Mouse (Mus musculus): ENCODE measurements at regions not wholly inside any gene's neighbourhood (a gene's known extent, or its start where the extent isn't known, plus 50 kb on each side); places are given as distances from the start of the nearest gene placed in this dataset.
A peak's percentile ranks its signal among the peaks of the same experiment; 100 is the strongest.

DNA sequence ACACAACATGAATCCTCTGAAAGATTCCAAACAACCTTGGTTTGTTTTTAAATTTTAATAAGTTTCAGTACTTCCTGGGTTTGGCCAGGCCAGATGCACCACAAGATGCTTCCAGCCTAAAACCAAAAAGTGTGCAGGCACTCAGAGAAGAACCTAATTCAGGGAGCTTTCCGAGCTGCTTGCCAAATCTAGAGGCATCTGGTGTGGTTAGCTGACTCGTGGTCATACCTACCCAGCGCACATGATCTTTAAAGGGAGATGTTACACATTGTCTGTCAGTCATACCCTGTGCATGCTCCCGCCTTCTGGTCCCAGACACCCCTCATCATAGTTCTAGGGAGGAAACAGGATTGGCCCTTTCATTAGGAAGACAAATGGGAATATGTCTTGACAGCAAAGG, 252.7 kb upstream of the Far2 start:
- Histone ChIP-seq H3K4me1 (ENCODE audit: control insufficient read depth, insufficient read depth, low read length) (no peaks in the 10 kb centered on the region), H3K36me3 (ENCODE audit: control insufficient read depth, insufficient read depth, low read length) (no peaks in the 10 kb centered on the region), H3K27me3 (ENCODE audit: control insufficient read depth, insufficient read depth, low read length) (no peaks in the 10 kb centered on the region), H3K27ac (ENCODE audit: control insufficient read depth, insufficient read depth, low read depth, low read length) (no peak overlapping the region), H3K4me3 (ENCODE audit: control insufficient read depth, low read depth, low read length) (no peak overlapping the region)
- TF ChIP-seq POLR2A (IDR thresholded peaks at IDR 0.05; ENCODE audit: control insufficient read depth, low read depth, low read length) (no peak), CTCF (IDR thresholded peaks at IDR 0.05; ENCODE audit: control insufficient read depth, insufficient read depth, insufficient replicate concordance, low read depth, low read length) (no peak)

DNA sequence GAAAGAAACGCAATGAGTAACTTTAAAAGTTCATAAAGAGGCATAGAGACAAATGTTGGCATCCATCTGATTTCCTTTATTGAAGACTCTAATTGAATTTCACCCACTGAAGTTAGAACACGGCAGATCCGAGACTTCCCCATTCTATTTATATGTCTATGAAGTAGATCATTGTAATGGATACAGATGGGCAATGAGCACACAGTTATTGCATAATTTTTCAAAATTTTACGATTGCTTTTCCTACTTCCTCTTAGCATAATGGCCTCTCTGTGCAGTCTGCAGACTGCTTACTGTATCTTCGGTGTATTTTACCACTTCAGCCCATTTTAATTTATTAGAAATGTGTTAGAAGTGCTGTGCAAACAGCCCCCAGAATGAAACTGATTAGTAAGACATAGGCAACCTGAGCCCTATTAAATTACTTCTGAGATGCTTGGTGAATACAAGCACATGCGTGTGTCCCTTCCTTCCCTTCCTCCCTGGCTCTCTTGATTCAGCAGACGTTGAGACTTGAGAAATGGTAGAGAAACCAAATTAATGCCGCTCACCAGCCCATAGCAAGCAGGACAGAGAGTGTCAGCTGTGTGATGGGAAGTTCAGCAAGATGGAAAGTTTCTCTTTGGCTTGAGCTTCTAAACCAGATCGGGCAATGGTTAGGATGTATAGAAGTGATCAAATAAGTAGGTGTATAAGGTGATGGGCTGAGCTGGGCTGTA, 247.9 kb upstream of the Far2 start:
- H3K27ac ChIP-seq (ENCODE audit: control insufficient read depth, insufficient read depth, low read depth, low read length): no peak overlapping the region
- no peak for TF ChIP-seq CTCF (IDR thresholded peaks at IDR 0.05; ENCODE audit: control insufficient read depth, insufficient read depth, insufficient replicate concordance, low read depth, low read length)
- no peak for TF ChIP-seq POLR2A (IDR thresholded peaks at IDR 0.05; ENCODE audit: control insufficient read depth, low read depth, low read length)
- H3K27me3 ChIP-seq (ENCODE audit: control insufficient read depth, insufficient read depth, low read length): no peaks in the 10 kb centered on the region
- H3K4me3 ChIP-seq (ENCODE audit: control insufficient read depth, low read depth, low read length): no peak overlapping the region
- H3K4me1 ChIP-seq (ENCODE audit: control insufficient read depth, insufficient read depth, low read length): no peaks in the 10 kb centered on the region
- no peaks in the 10 kb centered on the region for H3K36me3 ChIP-seq (ENCODE audit: control insufficient read depth, insufficient read depth, low read length)

DNA sequence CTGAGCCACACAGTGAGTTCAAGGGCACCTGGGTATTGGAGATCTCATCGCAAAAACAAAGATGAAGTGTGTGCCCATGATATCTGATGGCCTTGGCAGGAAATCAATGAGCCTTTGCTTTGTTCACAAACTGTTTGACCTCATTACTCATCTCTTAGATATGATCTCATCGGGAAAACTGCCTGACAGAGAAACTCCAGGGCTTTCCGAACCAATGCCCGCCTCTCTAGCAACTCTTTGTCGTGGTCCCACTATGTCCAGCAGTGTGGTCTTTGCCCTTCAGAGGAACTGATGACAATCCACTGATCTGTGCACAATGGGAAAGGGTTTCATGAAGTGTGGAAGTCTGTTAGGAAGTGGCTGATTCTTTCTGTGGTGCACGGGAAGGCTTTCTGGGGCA, 247.2 kb upstream of the Far2 start:
- no peaks in the 10 kb centered on the region for H3K27me3 ChIP-seq (ENCODE audit: control insufficient read depth, insufficient read depth, low read length)
- no peak overlapping the region for H3K4me3 ChIP-seq (ENCODE audit: control insufficient read depth, low read depth, low read length)
- no peaks in the 10 kb centered on the region for H3K36me3 ChIP-seq (ENCODE audit: control insufficient read depth, insufficient read depth, low read length)
- no peak overlapping the region for H3K27ac ChIP-seq (ENCODE audit: control insufficient read depth, insufficient read depth, low read depth, low read length)
- H3K4me1 ChIP-seq (ENCODE audit: control insufficient read depth, insufficient read depth, low read length): no peaks in the 10 kb centered on the region
- TF ChIP-seq POLR2A (IDR thresholded peaks at IDR 0.05; ENCODE audit: control insufficient read depth, low read depth, low read length) (no peak), CTCF (IDR thresholded peaks at IDR 0.05; ENCODE audit: control insufficient read depth, insufficient read depth, insufficient replicate concordance, low read depth, low read length) (no peak)

DNA sequence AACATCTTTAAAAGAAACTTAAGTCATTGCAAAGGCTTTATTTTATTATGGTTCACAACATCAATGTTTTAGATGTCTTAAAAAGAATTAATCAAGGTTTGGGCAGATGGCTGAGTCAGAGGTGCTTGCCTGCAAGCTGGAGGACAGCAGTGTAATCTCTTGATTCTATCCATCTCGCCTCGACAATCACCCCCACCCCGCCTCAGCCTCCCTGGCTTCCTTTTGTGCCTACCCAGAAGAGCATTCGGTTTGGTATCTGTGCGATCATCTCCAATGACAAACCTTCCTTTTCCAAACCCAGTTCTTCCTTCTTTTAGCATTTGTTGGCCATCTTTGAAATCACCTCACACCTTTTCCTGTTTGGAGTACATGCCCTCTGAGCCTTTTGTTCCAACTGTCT, 246.2 kb upstream of the Far2 start:
- TF ChIP-seq CTCF (IDR thresholded peaks at IDR 0.05; ENCODE audit: control insufficient read depth, insufficient read depth, insufficient replicate concordance, low read depth, low read length): no peak
- TF ChIP-seq POLR2A (IDR thresholded peaks at IDR 0.05; ENCODE audit: control insufficient read depth, low read depth, low read length): no peak
- H3K27me3 ChIP-seq (ENCODE audit: control insufficient read depth, insufficient read depth, low read length): no peaks in the 10 kb centered on the region
- no peak overlapping the region for H3K27ac ChIP-seq (ENCODE audit: control insufficient read depth, insufficient read depth, low read depth, low read length)
- H3K4me3 ChIP-seq (ENCODE audit: control insufficient read depth, low read depth, low read length): no peak overlapping the region
- no peaks in the 10 kb centered on the region for H3K36me3 ChIP-seq (ENCODE audit: control insufficient read depth, insufficient read depth, low read length)
- no peaks in the 10 kb centered on the region for H3K4me1 ChIP-seq (ENCODE audit: control insufficient read depth, insufficient read depth, low read length)

DNA sequence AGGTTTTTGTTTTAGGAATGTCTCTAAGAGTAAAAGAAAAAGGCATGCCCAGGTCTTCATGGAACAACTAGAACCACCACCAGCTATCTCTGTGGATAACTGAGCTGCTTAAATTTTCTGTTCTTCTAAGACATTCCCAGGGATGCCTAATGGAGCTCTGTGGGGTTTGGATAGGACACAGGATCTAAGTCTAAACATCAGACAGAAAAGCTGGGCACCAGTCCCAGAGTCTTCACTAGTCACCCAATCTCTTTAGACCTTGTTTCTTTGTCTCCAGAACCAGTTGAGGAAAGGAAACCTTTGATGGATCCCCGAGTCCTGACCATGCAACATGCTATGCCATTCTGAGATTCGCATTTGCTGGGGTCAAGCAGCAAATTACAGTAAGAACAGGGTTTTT, 243.2 kb upstream of the Far2 start:
- no peaks in the 10 kb centered on the region for H3K36me3 ChIP-seq (ENCODE audit: control insufficient read depth, insufficient read depth, low read length)
- H3K4me1 ChIP-seq (ENCODE audit: control insufficient read depth, insufficient read depth, low read length): no peaks in the 10 kb centered on the region
- no peak overlapping the region for H3K27ac ChIP-seq (ENCODE audit: control insufficient read depth, insufficient read depth, low read depth, low read length)
- no peak for TF ChIP-seq CTCF (IDR thresholded peaks at IDR 0.05; ENCODE audit: control insufficient read depth, insufficient read depth, insufficient replicate concordance, low read depth, low read length)
- no peak for TF ChIP-seq POLR2A (IDR thresholded peaks at IDR 0.05; ENCODE audit: control insufficient read depth, low read depth, low read length)
- H3K4me3 ChIP-seq (ENCODE audit: control insufficient read depth, low read depth, low read length): no peak overlapping the region
- no peaks in the 10 kb centered on the region for H3K27me3 ChIP-seq (ENCODE audit: control insufficient read depth, insufficient read depth, low read length)

DNA sequence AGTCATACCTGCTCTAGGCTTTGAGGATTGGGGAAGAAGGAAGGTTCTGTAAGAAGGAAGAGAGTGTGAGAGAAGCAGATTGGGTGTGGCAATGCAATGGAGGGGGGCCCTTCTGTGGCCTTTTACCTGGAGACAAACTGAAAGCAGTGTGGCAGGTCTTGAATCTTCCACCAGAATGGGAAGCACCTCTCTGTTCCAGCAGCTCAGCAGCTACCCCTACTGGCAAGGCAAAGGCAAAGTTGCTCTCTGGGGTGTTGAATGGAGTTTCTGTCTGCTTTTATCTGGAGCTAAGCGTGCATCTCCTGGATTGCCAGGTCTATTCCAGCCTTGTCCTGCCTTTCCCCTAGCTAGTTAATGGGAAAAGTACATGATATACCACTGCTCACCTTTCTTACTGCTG, 236.3 kb upstream of the Far2 start:
- Histone ChIP-seq H3K27ac (ENCODE audit: control insufficient read depth, insufficient read depth, low read depth, low read length) (no peak overlapping the region), H3K36me3 (ENCODE audit: control insufficient read depth, insufficient read depth, low read length) (no peaks in the 10 kb centered on the region), H3K4me3 (ENCODE audit: control insufficient read depth, low read depth, low read length) (no peak overlapping the region), H3K27me3 (ENCODE audit: control insufficient read depth, insufficient read depth, low read length) (no peaks in the 10 kb centered on the region), H3K4me1 (ENCODE audit: control insufficient read depth, insufficient read depth, low read length) (no peaks in the 10 kb centered on the region)
- TF ChIP-seq CTCF (IDR thresholded peaks at IDR 0.05; ENCODE audit: control insufficient read depth, insufficient read depth, insufficient replicate concordance, low read depth, low read length) (peak; percentile 61; the same call in 1 of the 2 replicates), POLR2A (IDR thresholded peaks at IDR 0.05; ENCODE audit: control insufficient read depth, low read depth, low read length) (no peak)

DNA sequence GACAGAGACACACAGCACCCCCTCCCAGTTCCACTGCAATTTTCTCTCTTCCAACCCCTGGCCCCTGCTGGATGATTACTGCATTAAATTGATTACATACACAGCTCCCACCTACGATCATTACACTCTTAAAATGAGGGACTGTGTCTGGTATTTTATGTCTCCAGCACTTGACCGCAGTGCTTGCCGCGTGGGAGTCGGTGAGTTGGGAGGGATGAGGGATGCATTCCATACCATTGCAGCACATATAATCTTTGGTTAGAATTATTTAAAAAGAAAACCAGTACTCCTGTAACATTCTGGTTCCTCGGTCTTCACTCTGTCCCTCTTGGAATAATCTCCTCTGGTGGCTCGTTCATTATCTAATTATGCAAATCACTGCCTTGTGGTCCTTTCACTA, 230.2 kb upstream of the Far2 start:
- TF ChIP-seq POLR2A (IDR thresholded peaks at IDR 0.05; ENCODE audit: control insufficient read depth, low read depth, low read length) (no peak), CTCF (IDR thresholded peaks at IDR 0.05; ENCODE audit: control insufficient read depth, insufficient read depth, insufficient replicate concordance, low read depth, low read length) (no peak)
- Histone ChIP-seq H3K4me1 (ENCODE audit: control insufficient read depth, insufficient read depth, low read length) (no peaks in the 10 kb centered on the region), H3K27ac (ENCODE audit: control insufficient read depth, insufficient read depth, low read depth, low read length) (no peak overlapping the region), H3K36me3 (ENCODE audit: control insufficient read depth, insufficient read depth, low read length) (no peaks in the 10 kb centered on the region), H3K27me3 (ENCODE audit: control insufficient read depth, insufficient read depth, low read length) (no peaks in the 10 kb centered on the region), H3K4me3 (ENCODE audit: control insufficient read depth, low read depth, low read length) (no peak overlapping the region)
